Mouse (Mus musculus) heart, postnatal 36 days (tissue): ENCODE data around the gene Klhl36. TPM values are rescaled to one million over a fixed set of nuclear protein-coding genes. Genes with fewer than 3 reads are reported as not detected.
"Not testable (repeated sequence)": the region's sequence is repeated elsewhere in the genome, so short reads cannot be mapped to it uniquely, and the experiment has no call there.

ENCODE experiments used
- DNase-seq, 2 experiments: peaks; one replicate each; pipeline ENCODE4 v3.0.0; 2021 to 2022
- intact Hi-C: fragments of 180-260 bp; cut with DNase I; formaldehyde crosslinking; loops from one replicate; pipeline ENCODE4 v1.15.1; 2025
- total RNA-seq, 2 experiments: library from RNA; stranded (reverse); gene quantifications; 2 replicates each; pipeline ENCODE4 v1.2.3; 2021

Gene Klhl36
- total RNA-seq, 2 experiments from 2014 or later, result 2.5 to 2.6 TPM

- intact Hi-C loops, result no loop called here
- no peak for DNase-seq
Observed at GRCm38 (mm10) chr8:119832931-119833330, 29.1 kb upstream of the Klhl36 start.

GRCm38 (mm10) chr8:119834676-119835075 is 27.4 kb upstream of the Klhl36 start:
- intact Hi-C loops, result no loop called here
- no peak for DNase-seq

DNA sequence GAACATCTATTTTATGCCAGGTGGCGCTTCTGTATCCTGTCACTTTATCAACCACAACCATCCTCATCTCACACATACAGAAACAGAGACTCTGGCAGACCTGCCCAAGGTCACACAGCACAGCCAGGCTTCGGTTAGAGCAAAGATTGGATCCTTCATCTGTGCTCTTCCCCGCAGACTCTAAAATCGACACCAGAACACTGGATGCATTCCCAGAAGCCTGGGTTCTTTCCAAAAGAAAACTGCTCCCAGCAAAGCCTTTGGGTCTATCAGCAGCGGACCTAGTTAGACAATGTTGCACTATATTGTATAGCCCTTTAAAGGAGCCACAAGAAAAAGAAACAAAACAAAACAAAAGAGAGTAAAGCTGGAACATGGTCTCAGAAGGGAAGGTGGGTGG is 26.8 kb upstream of the Klhl36 start:
- no peak for DNase-seq
- intact Hi-C loops, result no loop called here

- no peak for DNase-seq
- intact Hi-C loops, result no loop called here
Observed at GRCm38 (mm10) chr8:119836831-119837230, 25.2 kb upstream of the Klhl36 start.

DNA sequence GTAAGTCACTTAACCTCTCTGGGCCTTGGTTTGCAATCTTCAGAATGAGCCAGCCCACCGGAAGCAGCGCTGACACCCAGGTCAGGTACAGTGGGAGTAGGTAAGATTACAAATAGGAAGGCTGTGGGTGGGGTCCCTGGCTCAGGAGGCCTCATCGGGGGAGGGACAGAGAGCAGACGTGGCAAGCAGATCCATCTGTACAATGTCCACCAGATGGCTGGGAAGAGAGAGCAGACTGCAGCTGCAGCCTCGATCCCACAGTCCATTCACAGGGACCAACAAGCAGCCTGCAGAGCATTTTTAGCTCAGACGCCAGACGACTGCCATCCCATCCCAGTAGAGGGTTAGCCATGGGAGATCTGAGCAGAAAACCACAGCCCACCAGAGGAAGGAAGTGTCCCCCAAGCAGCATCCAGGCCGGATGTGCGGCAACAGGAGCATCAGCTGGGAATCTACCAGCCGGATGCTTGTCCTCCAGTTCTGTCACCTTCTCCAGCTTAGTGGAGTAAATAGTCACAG is 24.5 kb upstream of the Klhl36 start:
- DNase-seq, result peak in 1 of 2 experiments; percentile 32
- intact Hi-C loops, result loop anchor here (2.0 kb wide), 1 partner anchor 13 kb away; no protein-coding TSS in a partner anchor

DNA sequence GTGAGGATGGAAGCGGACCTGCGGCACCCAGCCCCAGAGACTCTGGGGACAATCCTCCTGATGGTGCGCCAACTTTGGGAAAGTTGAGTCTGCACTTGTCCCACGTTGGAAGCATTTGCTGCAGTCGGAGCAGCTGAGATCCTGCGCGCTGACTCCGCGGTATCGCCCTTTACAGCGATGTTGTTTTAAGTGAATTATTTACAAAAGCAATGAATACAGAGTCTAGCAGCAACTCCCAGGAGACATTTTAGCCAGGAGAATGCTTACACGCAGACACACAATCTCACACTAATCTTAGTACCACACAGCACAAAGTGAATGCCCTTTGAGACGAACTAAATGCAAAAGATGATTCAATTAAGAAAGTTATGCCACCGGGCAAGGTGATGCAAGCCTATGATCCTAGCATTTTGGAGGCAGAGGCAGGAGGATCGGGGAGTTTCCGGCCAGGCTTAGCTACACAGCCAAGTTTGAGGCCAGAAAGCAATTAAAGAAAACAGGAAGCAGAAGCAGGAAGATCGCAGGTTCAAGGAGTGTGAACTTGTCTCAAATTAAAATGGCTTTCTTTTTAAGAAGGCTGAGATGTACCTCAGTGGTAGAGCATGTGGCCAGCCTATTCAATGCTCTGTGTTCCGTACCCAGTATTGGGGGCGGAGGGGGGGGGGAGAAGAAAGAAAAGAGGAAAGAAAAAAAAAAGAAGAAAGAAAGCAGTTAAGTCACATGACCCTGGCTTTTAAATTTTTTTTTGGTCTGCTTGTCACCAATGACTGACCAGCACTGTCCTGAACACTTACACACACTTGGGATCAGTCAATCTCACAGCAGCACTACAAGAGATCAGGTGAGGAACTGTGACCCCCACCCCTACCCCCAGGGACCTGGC is 23.7 kb upstream of the Klhl36 start:
- no peak for DNase-seq
- intact Hi-C loops, result loop anchor here (2.0 kb wide), 1 partner anchor 14 kb away; no protein-coding TSS in a partner anchor

- no peak for DNase-seq
- intact Hi-C loops, result loop anchor here (2.0 kb wide), 1 partner anchor 14 kb away; no protein-coding TSS in a partner anchor
Observed at GRCm38 (mm10) chr8:119838983-119839340, 23.1 kb upstream of the Klhl36 start.

DNA sequence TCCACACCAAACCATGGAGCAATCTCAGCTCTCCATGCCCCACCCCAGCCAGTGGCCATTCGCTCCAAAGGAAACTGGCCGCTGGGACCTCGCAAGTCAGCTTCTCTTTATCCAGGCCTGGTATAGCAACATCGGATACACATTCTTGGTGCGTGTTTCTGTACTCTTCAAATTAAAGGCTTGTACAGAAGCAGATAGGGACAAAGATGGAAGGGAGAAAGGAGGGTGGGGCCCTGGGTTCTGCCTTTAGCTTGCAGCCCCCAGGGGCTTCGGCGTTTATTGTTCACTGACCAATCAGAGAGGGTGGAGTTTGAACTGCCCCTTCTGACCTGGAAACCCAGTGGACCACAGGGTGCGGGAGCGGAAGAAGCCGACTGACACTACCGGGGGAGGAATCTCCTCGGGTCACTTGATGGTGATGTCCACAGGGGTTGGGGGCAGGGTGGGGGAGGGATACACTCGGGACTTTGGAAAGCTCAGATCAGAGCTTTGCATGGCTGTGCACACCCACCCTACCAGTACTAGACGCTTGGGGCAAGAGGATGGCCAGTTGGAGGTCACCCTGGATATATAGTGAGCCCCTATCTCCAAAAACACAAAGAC is 22.5 kb upstream of the Klhl36 start:
- DNase-seq, result no peak
- intact Hi-C loops, result loop anchor here (2.0 to 5.0 kb wide), 2 partner anchors 15 to 142 kb away; no protein-coding TSS in a partner anchor

DNA sequence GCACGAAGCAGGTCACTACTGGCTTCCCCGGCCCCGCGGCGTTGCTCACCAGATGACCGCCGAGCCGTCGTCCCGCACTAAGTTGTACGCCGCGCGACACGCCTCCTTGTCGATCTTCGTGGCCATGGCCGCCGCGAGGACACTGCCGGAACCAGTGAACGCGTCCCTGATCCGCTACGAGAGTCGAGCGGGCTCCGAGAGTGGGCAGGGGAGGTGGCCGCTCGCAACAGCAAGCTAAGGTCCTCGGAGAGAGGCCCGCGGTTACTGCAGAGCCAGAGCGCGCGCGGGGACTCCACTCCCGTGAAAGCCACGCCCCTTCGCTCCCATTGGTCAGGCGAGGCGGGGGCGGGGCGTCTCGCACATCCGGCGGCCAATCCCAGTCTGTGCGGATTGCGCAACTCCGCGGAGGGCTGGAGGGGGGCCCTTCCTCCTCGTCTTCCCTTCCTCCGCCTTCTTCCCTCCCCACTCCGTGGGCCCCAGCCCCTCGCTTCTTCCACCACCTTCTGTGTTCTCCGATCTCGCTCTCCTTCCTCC is 21.7 kb upstream of the Klhl36 start, which contains the start of gene Cotl1:
TSS of gene Cotl1 (minus strand) at position 270 of the 534 bp plus-strand sequence.
- peak; percentile 97 to 98 for DNase-seq
- intact Hi-C loops, result loop anchor here (5.0 kb wide), 1 partner anchor 143 kb away; no protein-coding TSS in a partner anchor

DNA sequence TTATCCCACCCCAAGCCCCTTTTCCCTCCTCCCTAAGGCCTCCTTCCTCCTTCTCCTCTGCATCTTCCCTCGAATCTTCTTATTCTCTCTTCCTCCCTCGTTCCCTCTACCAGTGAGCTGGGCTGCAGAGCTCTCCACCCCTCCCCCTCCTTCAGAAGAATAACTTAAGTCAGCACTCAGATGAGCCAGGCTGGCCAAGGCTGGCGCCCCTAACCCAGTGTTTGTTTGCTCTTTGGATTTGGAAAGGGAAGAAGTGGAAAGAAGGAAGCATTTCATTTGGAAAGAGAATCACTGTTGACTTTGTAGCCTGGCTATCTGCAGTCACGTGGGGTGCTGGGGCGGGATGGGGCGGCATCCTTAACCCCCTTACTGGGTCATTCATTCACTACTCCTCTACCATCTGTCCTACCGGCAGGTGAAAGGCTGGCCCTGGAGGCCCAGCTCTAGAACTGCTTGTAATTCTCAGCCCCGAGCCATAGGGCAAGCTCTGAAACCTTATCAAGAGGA is 21.1 kb upstream of the Klhl36 start:
- DNase-seq, result no peak
- intact Hi-C loops, result loop anchor here (5.0 kb wide), 1 partner anchor 144 kb away; no protein-coding TSS in a partner anchor

DNA sequence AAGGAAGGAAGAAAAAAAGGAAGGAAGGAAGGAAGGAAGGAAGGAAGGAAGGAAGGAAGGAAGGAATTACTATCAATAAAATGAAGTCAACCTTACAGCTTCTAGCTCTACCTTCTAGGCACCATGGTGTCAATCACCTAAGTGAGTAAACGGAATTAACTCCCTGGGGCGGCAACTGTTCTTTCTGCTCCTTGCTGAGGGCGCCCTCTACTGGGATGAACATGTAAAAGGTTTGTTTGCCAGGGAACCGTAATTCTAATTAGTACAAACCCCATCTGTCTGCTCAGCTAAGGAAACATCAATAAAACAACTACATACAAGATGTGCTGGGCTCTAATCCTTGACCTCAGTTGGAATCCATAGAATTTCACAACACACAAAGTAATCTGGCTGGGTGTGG is 18.6 kb upstream of the Klhl36 start:
- DNase-seq, result peak; percentile 76 to 79
- intact Hi-C loops, result loop anchor here (1.0 to 5.0 kb wide), 2 partner anchors 61 to 146 kb away; no protein-coding TSS in a partner anchor

- no peak for DNase-seq
- intact Hi-C loops, result loop anchor here (5.0 kb wide), 1 partner anchor 147 kb away; no protein-coding TSS in a partner anchor
Observed at GRCm38 (mm10) chr8:119844577-119844976, 17.5 kb upstream of the Klhl36 start.

DNA sequence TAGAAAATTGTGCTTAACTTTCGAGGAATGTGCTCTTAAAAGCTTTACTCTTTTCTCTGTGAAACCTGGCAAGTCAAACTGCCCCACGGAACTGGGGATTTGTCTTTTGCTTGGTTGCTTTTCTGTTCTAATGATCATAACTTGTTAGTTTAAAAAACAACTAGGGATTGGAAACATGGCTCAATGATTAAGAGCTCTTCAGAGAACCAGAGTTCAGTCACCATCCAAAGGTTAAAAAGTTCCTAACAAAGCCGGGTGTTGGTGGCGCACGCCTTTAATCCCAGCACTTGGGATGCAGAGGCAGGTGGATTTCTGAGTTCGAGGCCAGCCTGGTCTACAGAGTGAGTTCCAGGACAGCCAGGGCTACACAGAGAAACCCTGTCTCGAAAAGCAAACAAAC is 16.3 kb upstream of the Klhl36 start:
- intact Hi-C loops, result not testable (repeated sequence)

DNA sequence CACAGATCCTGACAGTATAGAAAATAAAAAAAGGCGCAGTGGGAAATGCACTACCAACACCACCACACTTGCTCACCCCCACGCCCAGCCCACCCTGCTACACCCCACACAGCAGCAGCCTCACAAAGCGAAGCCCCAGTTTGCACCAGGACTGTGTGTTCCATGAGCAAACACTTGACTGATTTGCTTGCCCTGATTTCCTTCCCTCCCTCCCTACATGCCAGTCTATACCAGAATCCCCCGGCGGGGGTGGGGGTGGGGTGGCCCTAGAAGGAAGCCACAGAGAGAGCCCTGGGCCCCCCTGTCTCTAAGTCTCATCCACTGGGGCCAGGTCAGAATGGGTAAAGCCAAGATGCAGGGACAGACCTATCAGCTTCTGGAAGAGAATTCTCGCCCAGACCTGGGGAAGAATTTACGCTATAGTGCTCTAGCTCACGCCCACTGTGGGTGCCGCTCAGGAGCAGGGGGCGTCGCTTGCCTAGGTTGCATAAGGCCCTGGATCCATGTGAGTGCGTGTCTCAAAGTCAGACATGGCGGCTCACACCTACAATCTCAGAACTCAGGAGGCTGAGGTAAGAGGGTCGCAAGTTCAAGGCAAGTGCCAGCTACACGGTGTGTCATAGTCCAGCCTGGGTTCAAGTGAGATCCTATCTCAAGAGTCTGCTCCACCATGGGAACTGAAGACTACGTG is 14.7 kb upstream of the Klhl36 start:
- intact Hi-C loops, result no loop called here

More for the DNA sequence above, 16.3 kb upstream of the Klhl36 start:
- DNase-seq, result not testable (repeated sequence)

GRCm38 (mm10) chr8:119853521-119853920 is 8.5 kb upstream of the Klhl36 start:
- intact Hi-C loops, result no loop called here
- DNase-seq, result no peak

More for the DNA sequence above, 14.7 kb upstream of the Klhl36 start:
- no peak for DNase-seq

DNA sequence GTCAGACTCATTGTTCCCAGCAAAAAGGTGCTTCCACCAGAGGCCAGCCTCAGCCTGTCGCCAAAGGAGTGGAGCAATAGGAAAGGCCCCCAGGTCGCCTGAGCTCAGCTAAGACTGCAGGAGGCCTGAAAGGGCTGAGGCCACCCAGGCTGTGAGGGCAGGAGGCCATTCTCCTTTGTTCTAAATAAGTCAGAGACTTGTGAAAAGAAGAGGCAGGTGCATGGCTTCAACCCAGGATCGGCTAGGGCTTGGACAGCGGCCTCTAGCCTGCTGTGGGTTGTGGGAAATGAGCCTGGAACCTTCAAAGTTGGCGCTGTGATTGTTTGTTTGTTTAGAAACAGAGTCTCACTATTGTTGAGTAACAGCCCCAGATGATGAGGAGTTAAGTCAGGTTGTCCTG is 8.0 kb upstream of the Klhl36 start:
- DNase-seq, result no peak
- intact Hi-C loops, result no loop called here

DNA sequence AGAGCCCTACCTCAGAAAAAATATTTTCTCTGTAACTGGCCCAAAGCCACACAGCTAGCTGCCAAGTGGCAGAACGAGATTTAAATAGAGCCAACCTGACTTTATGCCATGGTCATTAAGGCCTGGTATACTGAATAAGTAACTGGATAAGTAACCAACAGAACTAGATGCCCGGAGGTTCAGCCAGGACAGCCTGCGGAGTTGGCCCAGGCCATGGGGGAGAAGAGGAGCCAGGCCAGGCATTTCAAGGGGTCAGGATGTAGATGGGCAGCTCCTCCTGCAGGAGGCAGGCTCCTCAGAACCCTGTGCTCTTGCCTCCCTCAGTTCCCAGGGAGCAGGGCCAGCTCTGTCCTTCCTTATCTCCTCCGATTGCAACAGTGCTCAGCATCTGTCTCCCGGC is 6.4 kb upstream of the Klhl36 start:
- intact Hi-C loops, result no loop called here

GRCm38 (mm10) chr8:119857767-119858166 is 4.3 kb upstream of the Klhl36 start:
- intact Hi-C loops, result no loop called here
- no peak for DNase-seq

More for the DNA sequence above, 6.4 kb upstream of the Klhl36 start:
- DNase-seq, result no peak

DNA sequence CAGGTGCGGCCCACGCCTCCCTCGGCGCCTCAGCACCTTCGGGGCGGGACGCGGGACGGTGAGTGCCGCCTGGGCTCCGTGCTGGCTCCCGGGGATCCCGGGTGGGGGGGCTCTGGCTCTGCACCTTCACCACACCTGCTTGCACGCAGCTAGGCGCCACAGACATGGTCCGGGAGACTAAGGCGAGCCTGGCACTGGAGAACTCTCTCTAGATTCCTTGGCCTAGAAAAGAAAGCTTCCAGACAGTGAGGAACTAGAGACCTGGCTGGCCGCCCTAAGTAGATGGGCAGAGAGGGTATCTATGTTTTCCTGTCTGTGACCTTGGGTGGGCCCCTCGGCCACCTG is 296 bp downstream of the Klhl36 start:
- intact Hi-C loops, result no loop called here
- DNase-seq, result no peak

GRCm38 (mm10) chr8:119862749-119863148 is 683 bp downstream of the Klhl36 start:
- DNase-seq, result no peak
- intact Hi-C loops, result no loop called here
